Mouse (Mus musculus): Measurements from ENCODE around the gene Reep3.

- TF ChIP-seq CTCF (IDR thresholded peaks at IDR 0.05; ENCODE audit: borderline replicate concordance, control insufficient read depth, extremely low read depth, insufficient read depth, low read length, poor library complexity) = no peak
- no peak for TF ChIP-seq POLR2A (IDR thresholded peaks at IDR 0.05; ENCODE audit: control insufficient read depth, extremely low read depth, insufficient read depth, low read length, poor library complexity)
Observed at GRCm38 (mm10) chr10:67065927-67066326, 30.8 kb downstream of the Reep3 start.
